ENCODE assay signal across 19 mouse cellular contexts in genomic region chr11:34306231-34306630, GRCm38 (mm10). TPM values are rescaled to one million over a fixed set of nuclear protein-coding genes. Genes with fewer than 3 reads are reported as not detected.
"Had no signal": no experiment of that assay in that cellular context is flagged by ENCODE, and none has a peak within 500 bp of the region (broad histone marks: within the 10 kb centered on the region; RNA-seq: fewer than 3 reads in every experiment).

No protein-coding gene starts in this region.

- DNase-seq: gastrocnemius, postnatal 10 days; gastrocnemius, postnatal 36 days; heart, adult 11 months; heart, adult 2 months; heart, postnatal 14 days; heart, postnatal 4 days; kidney, adult 18-20 months; kidney, adult 8-10 months; kidney, postnatal 10 days; kidney, postnatal 25 days; kidney, postnatal 4 days; liver; liver, embryonic 13.5 days; liver, postnatal 0 days had no signal

- ATAC-seq: hindbrain, embryonic 16.5 days; inflammation-experienced regulatory T-cells, adult 6 months; intestine, embryonic 15.5 days; intestine, postnatal 0 days; liver, postnatal 0 days had no signal

RNA-seq across cellular contexts. Expression of gene Fam196b, which starts 8.4 kb away (rescaled TPM):
- total RNA-seq: heart, adult 2 months; heart, postnatal 14 days had no signal
- polyA plus RNA-seq: heart, postnatal 0 days had no signal
